Mouse (Mus musculus): ENCODE measurements around the gene Tnn. TPM values are rescaled to one million over a fixed set of nuclear protein-coding genes. Genes with fewer than 3 reads are reported as not detected.

Tnn gene
- polyA plus RNA-seq, 1 experiment from 2014 or later: 0.03 TPM

DNA sequence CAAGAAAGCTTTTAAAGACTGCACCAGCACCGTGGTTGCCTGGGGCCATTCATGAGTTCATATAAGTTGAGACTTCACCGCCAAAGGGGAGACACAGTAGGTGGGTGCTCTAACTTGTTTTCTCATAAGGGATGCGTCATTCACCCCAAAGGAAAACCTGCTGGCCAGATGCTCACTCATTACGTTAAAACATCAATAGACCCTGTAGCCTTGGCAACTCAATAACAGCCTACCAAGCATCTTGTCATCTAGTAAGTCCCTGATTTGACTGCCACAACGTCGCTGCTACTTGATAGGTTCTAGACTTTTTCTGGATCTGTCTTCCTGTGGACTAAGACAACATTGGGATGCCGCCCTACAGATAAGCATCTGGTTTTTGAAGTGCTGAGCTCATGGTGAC is 111.0 kb downstream of the Tnn start:
- Histone ChIP-seq H3K27ac (no peak overlapping the region), H3K9me3 (replicated peaks) (no peaks in the 10 kb centered on the region), H3K9ac (no peak overlapping the region), H3K4me1 (replicated peaks) (peaks cover 42% of the 10 kb centered on the region), H3K27me3 (0 out of 2 replicates have a peak, but pooled peaks cover 7% of the 10 kb centered on the region), H3K4me2 (no peak overlapping the region), H3K36me3 (0 out of 2 replicates have a peak, but pooled peaks cover 3% of the 10 kb centered on the region), H3K4me3 (replicated peaks) (no peak overlapping the region)
- DNase-seq (no peak), ATAC-seq (ENCODE audit: low read depth) (no peak)
- 69% methylated on average over 7 of the region's 7 CpGs for WGBS (ENCODE audit: insufficient replicate concordance)

DNA sequence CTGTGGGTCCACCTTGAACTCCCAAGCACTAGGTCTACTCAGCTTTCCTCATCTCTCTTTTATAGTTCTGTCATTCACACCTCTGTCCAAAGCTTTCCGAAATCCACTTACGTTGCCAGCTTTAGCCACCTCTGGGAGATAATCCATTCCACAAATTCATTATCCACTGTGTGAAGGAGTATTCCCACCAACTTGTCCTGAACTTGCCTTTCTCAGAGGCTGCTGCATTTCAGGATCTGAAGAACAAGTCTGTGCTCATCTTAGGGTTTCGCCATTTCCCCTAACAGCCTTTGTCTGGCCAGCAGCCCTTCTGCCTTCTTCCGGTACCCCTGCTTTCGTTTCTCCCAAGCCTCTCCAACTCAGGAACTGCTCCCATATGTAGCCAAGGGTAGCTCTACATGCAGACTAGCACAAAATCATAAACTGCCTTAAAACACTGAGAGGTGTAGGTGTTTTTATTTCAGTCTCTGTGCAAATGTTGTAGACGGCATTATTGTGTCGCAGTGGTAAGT is 112.1 kb downstream of the Tnn start:
- Histone ChIP-seq H3K27me3 (0 out of 2 replicates have a peak, but pooled peaks cover 7% of the 10 kb centered on the region), H3K4me2 (no peak overlapping the region), H3K4me1 (replicated peaks) (peaks cover 32% of the 10 kb centered on the region), H3K27ac (no peak overlapping the region), H3K4me3 (replicated peaks) (no peak overlapping the region), H3K36me3 (no peaks in the 10 kb centered on the region), H3K9me3 (replicated peaks) (no peaks in the 10 kb centered on the region), H3K9ac (no peak overlapping the region)
- DNase-seq (no peak), ATAC-seq (ENCODE audit: low read depth) (no peak)
- 80% methylated on average over 7 of the region's 7 CpGs for WGBS (ENCODE audit: insufficient replicate concordance)

DNA sequence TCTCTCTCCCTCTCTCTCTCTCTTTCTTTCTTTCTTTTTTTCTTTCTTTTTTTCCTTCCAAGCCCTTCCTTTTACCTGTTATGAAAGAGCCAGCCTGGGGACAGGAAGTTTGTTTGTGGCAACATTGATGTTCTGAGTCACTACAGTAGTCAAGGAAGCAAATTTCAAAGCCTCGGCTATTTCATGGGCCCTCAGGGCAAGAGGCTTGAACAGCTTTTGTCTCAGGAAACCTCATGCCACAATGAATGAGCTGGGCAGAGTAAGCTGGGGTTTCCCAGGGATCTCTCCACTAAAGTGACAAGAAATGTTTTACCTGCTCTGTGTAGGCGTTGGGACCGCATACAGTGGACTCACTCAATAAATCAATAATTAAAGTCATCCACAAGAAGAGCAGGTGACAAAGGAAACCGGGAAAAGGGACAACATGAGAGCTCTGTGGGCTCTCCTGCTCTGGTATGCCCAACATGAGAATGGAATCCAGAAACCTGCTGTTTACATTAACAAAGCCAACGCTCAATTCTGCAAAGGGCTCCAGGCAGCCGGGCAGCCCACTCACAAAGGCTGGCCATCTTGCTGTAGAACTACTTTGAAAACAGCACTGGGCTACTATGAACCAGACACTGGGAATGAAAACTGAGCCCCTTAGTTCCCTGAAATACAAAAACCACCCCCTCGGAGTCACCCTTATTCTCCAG is 113.3 kb downstream of the Tnn start:
- H3K27me3 ChIP-seq: 0 out of 2 replicates have a peak, but pooled peaks cover 7% of the 10 kb centered on the region
- H3K27ac ChIP-seq: no peak overlapping the region
- 57% methylated on average over 7 of the region's 7 CpGs for WGBS (ENCODE audit: insufficient replicate concordance)
- ATAC-seq (ENCODE audit: low read depth) (no peak), DNase-seq (no peak)
- H3K4me2 ChIP-seq: no peak overlapping the region
- H3K36me3 ChIP-seq: no peaks in the 10 kb centered on the region
- peaks cover 20% of the 10 kb centered on the region for H3K4me1 ChIP-seq (replicated peaks)
- no peaks in the 10 kb centered on the region for H3K9me3 ChIP-seq (replicated peaks)
- H3K4me3 ChIP-seq (replicated peaks): no peak overlapping the region
- no peak overlapping the region for H3K9ac ChIP-seq

DNA sequence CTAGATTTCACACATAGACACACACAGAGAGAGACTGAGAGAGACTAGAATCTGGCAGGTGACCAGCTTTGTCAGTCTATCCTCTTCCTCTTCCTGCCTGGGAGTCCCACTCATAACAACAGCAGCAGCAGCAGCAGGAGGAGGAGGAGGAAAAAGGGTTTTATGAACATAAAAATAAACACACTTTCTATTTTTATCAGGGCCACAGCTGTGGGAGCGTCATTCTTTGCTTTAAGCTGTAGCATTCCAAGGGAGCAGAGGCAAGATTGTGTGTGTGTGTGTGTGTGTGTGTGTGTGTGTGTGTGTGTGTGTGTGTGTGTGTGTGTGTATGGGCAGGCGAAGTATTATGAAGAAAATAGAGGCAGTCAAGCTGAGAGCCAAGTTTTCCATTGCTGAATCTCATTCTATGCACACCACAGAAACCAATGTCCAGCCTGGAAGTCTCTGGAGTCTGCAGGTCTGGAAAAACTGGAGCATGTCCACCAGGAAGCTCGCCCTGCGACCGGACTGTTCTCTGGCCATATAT is 116.3 kb downstream of the Tnn start:
- H3K27ac ChIP-seq: no peak overlapping the region
- H3K27me3 ChIP-seq: 0 out of 2 replicates have a peak, but pooled peaks cover 7% of the 10 kb centered on the region
- H3K9ac ChIP-seq: no peak overlapping the region
- H3K4me3 ChIP-seq (replicated peaks): no peak overlapping the region
- DNase-seq (no peak), ATAC-seq (ENCODE audit: low read depth) (0 out of 2 replicates have a peak, but pooled peaks have one; percentile 10)
- no peaks in the 10 kb centered on the region for H3K9me3 ChIP-seq (replicated peaks)
- whole genome bisulfite sequencing (ENCODE audit: insufficient replicate concordance): 61% methylated on average over 5 of the region's 5 CpGs
- H3K4me2 ChIP-seq: no peak overlapping the region
- no peaks in the 10 kb centered on the region for H3K36me3 ChIP-seq
- H3K4me1 ChIP-seq (replicated peaks): no peaks in the 10 kb centered on the region

DNA sequence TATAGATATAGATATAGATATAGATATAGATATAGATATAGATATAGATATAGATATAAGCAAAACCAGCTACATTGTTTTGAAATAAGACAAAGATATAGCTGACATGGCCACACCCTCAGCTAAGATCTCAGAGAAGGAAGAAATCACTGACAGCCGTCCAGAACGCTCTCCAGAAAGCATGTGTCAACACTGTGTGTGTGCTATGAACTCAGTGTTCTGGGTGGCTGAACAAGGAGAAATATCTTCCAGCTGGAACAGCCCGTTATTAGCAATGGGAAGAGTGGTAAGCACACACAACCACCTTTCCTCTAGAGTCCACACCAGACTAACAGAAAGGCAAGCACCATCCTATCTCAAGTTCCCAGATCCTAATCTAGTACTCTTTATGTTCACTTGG is 117.8 kb downstream of the Tnn start:
- Histone ChIP-seq H3K4me3 (replicated peaks) (no peak overlapping the region), H3K36me3 (no peaks in the 10 kb centered on the region), H3K4me1 (replicated peaks) (no peaks in the 10 kb centered on the region), H3K27ac (no peak overlapping the region), H3K27me3 (no peaks in the 10 kb centered on the region), H3K9ac (no peak overlapping the region), H3K9me3 (replicated peaks) (no peaks in the 10 kb centered on the region), H3K4me2 (no peak overlapping the region)
- WGBS (ENCODE audit: insufficient replicate concordance): 58% methylated on average over 3 of the region's 3 CpGs
- no peak for ATAC-seq (ENCODE audit: low read depth)
- DNase-seq: no peak

Other genes with a start within 250 kb of the Tnn start
- 29.8 and 30.3 TPM in 2 replicates for gene 4930523C07Rik, start 109.2 kb downstream of the Tnn start, polyA plus RNA-seq (2015; fragmentation: Nextera tagmentation; extraction: Ambion mirVana)
- 256 and 261 TPM in 2 replicates for gene Mrps14, start 41.6 kb upstream of the Tnn start, polyA plus RNA-seq (2015; fragmentation: Nextera tagmentation; extraction: Ambion mirVana)
- gene Cacybp, start 59.3 kb upstream of the Tnn start, polyA plus RNA-seq (2015; fragmentation: Nextera tagmentation; extraction: Ambion mirVana): 239 and 304 TPM in 2 replicates

All from liver, embryonic 13.5 days (tissue).